Mouse (Mus musculus): Measurements from ENCODE around the gene Ccdc91.

GRCm38 (mm10) chr6:147490120-147490519 lies 14.5 kb downstream of the Ccdc91 start:
- TF ChIP-seq CTCF (IDR thresholded peaks at IDR 0.05; ENCODE audit: low read depth, low read length) = no peak
- TF ChIP-seq POLR2A (IDR thresholded peaks at IDR 0.05; ENCODE audit: insufficient read depth, low read length) = no peak

Measured in ES-Bruce4 (cell line).